Mouse (Mus musculus) thymus, postnatal 4 days (tissue): Measurements from ENCODE around the gene Cmip.

Source experiments
- DNase-seq: peaks from one replicate; pipeline ENCODE4 v3.0.0; 2021

Cmip gene

GRCm38 (mm10) chr8:117328758-117329157 is 71.9 kb downstream of the Cmip start:
- no peak for DNase-seq

DNA sequence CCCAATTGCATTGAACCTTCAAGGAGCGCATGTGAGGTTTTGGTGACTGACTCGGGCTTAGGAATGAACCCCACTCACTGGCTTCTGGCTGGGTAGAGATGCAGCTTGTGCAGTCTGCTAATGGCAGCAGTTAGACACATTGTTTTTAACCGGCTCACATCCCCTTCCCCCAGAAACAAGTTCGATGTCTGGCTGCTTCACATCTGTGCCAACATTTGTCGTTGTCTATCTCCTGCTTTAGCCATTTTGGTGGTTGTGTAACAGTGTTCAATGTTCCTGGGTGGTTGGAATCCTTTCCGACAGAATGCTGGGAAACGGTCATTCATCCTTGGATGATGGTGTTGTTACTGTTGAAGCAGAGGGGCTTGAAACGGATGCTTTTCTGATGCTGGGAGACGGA is 72.3 kb downstream of the Cmip start:
- DNase-seq, result no peak

GRCm38 (mm10) chr8:117329903-117330302 is 73.0 kb downstream of the Cmip start:
- no peak for DNase-seq

DNA sequence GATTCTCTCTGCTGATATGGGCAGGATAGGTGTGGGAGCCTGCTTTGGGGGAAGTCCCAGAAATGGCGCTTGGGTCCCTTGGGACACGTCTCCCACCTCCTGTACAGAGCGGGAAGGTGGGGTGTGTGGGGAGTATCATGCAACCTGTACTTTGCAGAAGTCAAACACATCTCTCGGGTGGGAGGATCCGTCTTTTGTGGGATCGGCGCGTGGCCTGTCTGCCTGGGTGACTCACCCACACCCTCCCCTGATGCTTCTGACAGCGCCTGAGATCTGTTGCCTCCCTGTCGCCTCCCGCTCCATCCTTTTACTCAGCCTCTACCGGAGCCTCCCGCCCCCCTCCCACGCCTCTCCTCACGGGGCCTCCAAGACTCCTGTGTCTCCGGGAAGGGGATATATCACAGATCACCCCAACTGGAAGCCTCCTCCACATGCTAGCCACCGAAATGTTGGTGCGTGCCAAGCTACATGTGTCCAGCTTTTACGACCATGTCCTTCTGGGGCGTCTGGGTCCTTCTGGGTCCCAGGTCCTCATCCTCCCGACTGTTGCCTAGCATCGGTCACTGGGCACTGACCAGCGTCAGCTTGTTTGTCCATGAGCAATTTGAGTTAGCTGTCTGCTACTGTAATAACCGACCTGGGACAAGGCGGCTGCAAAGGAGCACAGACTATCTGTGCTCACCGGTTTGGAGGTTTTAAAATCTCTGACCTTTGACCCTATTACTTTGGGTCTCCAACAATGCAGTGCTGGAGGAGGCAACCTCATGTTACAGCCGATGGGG is 75.6 kb downstream of the Cmip start:
- DNase-seq, result no peak

- DNase-seq, result no peak
These were observed 76.8 kb downstream of the Cmip start for GRCm38 (mm10) chr8:117333619-117334018.

DNA sequence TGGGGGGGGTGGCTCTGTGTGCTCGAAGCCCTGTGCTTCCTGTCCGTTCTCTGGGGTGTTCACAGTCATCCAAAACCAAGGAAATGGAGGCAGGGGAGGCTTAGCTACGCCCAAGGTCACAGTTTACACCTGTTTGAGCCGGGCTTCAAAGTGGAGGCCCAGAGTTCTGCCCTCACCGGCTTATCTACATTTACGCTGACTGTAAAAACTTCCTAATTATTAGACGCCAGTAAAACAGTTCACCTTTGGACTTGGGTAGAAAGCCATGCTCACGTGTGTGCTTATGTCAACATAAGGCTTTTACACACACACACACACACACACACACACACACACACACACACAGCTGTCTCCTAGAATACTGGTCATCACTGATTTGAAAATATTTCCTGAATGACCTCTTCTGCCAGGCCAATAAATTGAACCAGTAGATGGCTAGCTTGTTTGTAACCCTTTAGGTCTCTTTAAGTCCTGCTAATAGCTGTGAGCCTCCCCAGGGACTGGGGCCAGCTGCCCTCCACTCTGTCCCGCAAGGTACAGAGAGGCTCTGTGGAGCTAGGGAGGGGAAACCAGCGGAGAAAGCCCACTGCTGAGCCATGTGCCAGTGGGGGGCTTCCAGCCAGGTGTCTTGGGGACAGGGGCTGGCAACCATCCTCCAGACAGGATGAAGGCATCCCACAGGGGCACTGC is 77.3 kb downstream of the Cmip start:
- DNase-seq, result no peak

DNA sequence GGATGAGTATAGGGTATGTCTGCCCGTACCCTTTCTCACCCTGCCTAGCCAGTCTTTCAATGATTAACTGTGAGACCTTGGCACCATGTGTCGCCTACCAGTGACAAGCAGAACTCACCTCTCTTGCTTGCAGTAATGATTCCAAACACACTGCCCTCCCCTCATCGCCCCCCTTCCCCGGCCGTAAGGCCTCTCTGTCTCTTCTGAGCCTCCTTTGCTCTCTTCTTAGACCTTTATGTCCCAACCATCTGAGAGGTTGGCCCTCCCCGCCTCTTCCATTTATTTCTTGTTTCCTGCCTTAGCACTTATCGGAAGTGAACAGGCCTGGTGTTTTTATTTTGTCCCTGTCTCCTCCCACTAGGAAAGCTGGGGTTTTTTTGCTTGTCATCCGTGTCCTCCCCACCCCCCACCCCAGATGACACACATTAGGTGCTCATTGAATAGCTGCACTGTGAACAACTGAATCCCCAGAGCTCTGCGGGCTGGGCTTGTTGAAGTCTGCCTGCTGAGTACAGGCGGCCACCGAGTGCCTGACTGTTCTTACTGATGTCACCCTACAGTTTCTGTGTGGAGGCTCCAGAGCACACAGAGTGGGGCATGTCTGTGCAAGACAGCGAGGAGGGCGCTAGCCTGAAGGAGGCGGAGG is 78.0 kb downstream of the Cmip start:
- no peak for DNase-seq

DNA sequence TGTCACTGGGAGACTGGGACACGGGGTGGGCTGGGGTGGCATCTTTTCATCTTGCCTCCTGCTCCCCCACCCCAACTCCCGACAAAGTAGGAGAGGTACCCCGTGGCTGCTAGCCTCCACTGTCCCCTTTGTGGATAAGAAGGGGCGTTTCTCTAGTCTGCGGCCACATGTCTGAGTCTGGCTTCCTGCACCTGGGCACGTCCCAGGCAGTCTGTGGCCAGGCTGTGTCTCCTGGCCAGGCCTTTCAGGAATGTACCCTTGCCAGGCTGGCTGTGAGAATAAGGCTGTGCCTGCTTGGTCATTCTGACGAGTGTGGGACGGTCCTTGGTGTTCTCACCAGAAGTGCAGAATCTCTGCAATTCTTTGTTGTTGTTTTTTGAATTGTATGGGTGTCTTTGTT is 78.6 kb downstream of the Cmip start:
- DNase-seq, result no peak

DNA sequence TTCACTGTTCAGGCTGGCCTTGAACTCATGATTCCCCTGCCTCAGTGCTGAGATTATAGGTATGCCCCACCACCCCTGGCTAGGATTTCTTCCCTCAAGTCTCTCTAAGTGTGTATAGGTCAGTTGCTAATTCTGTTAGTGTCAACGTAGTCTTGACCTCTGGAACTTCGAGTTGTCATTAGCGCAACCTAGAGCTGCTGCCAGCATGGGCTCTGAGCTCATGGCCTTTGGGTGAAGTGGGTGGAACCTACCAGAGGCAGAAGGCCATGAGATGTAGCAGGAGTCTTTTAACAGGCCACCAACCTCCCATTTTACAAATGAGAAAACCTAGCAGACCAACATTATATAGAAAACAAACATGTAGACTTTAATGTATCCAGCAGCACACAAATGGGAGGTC is 80.3 kb downstream of the Cmip start:
- no peak for DNase-seq

DNA sequence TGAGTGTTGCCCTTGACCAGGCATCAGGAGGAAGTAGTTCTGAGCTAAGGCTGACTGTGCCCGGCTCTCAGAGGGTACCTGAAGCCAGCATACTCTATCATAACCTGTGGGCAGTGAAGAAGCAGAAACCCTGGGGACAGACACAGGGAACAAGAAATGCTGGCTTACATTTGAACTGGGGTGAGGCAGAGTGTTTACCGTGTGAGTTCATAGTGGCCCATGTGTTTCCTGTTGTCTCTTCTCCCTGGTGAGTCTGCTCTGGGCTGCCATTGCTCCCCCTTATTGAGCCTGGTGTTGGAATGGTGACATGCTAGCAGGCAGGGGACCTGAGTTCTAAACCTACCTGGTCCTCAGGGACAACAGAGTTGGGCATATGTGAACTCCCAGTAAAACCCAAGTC is 81.8 kb downstream of the Cmip start:
- no peak for DNase-seq

DNA sequence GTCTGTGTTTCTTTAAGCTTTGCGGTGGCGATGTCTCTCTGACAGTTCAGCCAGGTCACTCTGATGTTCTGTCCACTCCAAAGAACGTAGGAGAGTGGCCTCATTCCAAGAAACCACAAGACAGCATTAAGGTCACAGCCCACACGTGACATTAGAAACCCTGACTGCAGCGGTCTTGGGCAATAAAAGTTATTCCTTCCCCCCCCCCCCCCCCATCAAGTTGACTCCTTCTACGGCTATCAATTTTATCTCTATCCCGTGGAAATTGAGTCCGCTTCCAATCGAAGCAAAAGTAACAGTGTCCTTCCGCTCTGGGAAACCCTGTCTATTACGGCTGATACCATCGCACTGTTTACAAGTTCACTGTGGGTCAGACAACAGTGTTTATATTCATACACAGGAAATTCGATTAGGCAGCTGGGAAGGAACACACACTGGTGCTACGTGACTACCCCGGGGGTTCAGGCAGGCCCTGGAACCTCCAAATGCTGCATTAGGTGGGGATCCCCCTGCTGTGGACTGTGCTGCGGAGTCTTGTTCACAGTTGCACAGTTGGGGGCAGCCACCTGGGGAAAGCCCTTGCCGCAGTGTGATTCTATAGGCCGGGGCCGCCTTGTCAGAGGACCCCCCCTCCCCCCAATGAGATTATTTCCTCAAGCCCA is 82.6 kb downstream of the Cmip start:
- no peak for DNase-seq

GRCm38 (mm10) chr8:117339958-117340651 is 83.2 kb downstream of the Cmip start:
- no peak for DNase-seq

DNA sequence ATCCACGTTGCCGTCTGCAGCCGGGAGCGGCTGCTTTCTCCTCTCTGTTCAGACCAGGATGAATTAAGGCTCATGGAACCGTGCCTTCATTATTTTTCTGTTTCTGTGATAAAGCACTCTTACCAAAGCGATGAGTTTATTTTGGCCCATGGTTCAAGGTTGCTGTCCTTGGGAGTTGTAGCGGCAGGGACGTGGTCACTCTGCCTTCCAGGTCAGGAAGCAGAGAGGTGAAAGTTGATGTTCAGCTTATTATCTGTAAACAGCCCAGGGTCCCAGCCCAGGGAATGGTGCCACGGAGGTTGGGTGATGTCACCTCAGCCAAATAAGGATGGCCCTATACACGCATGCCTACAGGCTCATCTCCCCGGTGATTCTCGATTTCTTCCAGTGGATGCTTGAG is 83.9 kb downstream of the Cmip start:
- DNase-seq, result no peak

GRCm38 (mm10) chr8:117342735-117343385 is 86.0 kb downstream of the Cmip start:
- no peak for DNase-seq

- DNase-seq, result no peak
These were observed 86.6 kb downstream of the Cmip start for GRCm38 (mm10) chr8:117343484-117343883.

- no peak for DNase-seq
These were observed 88.0 kb downstream of the Cmip start for GRCm38 (mm10) chr8:117344899-117345298.

DNA sequence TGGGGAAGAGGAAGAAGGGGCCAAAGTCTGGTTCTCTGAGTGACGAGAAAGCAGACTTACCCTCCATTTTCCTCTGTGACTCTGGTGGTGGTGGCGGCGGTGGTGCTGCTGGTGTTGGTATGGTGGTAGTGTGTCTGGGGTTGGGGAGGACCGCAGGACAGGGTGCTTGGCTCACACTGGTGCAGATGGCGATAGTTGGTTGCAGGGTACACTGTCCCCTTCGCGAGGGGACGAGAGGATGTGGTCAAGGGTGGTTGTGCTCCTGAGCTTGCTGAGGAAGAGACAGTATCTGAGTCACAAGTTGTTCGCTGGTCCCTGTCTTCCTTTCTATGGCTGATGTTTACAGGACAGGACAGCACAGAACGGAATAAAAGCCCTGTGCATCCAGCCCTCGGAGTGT is 88.5 kb downstream of the Cmip start:
- DNase-seq, result no peak

DNA sequence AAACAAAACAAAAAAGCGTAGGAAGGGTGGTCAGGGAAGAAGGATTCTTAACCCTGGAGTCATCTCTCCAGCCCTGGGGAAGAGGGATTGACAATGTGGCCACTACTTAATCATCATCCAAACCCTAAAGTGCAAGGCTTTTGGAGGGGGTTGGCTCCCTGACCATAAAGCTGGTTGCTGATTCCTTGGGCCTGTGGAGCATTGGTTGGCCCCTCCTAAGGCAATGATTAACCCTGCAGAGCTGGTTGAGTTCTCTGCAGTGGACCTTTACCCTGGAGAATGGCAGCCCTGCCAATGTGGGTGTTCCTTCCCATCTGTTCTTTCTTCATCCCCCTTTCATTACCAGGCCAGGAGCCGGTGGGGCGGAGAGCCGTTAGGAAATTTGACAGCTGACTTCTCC is 90.7 kb downstream of the Cmip start:
- no peak for DNase-seq

- DNase-seq, result no peak
These were observed 92.0 kb downstream of the Cmip start for GRCm38 (mm10) chr8:117348718-117349394.

DNA sequence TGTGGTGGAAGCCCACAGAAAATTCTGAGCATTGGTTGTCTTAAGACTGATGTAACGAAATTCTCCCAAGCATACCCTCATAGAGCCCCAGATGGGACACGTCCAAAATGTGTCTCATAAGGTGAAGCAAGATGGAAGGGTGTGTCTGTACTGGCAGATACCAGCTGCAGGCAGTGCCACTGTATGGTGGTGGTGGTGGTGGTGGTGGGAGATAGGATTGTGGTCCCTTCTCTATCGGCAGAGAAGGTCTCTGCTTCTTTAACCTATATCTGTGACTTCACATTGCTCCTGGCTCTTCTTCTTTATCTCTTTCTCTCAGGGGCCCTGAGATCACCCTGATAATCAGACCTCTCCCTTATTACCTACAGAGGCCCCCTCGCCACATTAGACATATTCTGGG is 92.7 kb downstream of the Cmip start:
- DNase-seq, result no peak

DNA sequence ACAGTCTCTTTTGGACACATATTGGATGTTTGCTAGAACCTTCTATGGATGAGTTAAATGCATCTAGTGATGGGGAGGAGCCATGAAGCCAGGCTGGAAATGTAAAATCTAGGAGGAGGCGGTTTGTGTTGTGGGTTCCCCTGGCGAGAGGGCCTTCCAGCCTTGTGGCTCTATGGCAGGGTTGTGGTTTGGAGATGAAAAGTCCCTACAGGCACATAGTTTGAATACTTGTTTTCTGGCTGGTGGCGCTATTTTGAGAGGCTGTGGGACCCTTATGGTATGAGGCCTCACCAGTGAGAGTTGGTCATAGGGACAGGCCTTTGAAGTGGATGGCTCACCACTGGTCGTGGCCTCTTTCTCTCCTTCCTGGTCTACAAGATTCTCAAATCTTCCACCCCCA is 95.2 kb downstream of the Cmip start:
- no peak for DNase-seq
